Mouse (Mus musculus) T-helper 1 cell (primary cell): ENCODE results near the gene Atp23.

ENCODE experiments used
- in situ Hi-C: fragments of 300-600 bp; cut with MboI, MseI; formaldehyde crosslinking; loops from one replicate; pipeline ENCODE4 v1.15.1; 2025; ENCODE audit warnings: high pct_unique_total_duplicates

The Atp23 gene

DNA sequence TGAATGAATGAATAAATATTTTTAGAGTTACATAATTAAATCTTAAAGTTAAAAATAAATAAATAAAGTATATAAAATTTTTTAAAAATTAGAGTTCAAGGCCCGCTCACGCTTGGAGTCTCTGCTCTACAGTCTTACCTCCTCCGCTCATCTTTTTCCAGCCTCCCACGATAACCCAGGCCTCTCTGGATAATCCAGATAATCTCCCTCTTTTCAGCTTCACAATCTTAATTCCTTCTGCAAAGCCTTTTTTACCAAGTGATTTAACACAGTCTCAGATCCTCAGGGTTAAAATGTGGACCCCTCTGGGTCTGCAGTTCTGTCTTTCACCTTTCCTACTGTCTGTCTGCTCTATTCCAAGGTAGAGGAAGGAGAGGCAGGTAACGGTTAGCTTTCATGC, 13.1 kb upstream of the Atp23 start:
- in situ Hi-C loops, result no loop called here

DNA sequence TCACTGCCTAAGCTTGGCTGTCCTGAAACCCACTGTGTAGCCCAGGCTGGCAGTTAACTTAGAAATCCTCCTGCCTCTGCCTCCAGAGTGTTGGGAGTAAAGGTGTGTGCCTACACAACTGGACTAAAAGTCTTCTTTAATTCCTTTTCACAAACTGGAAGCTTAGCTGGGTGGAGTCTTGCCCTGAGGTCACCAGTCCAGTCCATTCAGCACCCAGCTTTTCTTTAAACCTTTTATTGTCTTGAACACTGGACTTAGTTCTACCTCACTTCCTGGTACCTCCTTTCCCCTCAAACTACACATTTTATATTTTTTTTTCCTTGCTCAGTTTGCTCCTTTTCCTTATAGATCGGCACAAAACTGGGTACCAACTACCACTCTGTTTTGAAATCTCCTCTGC, 10.3 kb upstream of the Atp23 start:
- in situ Hi-C loops, result no loop called here

DNA sequence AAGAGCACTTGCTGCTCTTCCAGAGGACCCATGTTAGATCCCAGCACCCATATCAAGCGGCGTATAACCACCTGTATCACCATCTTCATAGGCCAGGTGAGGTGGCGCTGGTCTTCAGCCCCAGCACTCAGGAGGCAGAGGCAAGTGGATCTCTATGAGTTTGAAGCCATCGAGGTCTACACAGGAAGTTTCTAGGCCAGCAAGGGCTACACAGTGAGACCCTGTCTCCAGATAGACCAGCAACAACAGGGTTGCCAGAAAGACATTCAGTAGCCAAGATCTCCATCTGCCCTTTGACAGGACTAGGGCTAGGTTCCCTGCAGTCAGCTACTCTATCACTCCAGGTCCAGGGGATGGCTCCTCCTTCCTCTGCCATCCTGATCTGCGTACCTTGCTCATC, 5.7 kb upstream of the Atp23 start:
- in situ Hi-C loops, result no loop called here

DNA sequence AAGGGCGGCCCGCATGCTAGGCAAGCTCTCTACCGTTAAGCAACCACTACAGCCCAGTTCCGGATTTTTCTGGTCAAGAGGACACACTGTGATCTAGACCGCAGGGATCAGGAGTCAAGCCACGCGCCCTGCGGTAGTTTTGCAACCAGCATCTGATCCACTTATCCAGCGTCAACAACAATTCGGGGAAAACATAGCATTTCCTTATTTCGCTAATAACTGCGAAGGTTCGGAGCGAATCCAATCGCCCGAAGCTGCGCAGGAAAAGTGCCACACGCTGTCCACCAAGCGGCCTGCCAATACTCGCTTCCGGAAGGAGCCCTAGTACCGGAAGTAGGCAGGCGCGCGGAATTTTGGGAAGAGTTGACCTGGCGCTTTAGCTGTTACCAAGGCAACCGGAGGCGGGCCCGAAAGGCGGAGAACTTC, 4.5 kb upstream of the Atp23 start:
- in situ Hi-C loops, result no loop called here

DNA sequence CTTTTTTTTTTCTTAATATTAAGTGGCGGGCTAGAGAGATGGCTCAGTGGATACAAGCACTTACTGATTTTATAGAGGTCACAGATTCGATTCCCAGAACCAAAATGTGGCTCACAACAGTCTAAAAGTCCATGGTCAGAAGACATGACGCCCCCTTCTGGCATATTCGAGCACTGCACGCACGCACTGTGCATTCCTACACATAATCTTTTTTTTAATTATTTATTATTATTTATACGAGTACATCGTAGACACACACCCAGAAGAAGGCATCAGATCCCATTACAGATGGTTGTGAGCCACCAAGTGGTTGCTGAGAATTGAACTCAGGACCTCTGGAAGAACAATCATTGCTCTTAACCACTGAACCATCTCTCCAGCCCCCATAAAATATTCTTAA, 3.9 kb upstream of the Atp23 start:
- in situ Hi-C loops, result no loop called here

DNA sequence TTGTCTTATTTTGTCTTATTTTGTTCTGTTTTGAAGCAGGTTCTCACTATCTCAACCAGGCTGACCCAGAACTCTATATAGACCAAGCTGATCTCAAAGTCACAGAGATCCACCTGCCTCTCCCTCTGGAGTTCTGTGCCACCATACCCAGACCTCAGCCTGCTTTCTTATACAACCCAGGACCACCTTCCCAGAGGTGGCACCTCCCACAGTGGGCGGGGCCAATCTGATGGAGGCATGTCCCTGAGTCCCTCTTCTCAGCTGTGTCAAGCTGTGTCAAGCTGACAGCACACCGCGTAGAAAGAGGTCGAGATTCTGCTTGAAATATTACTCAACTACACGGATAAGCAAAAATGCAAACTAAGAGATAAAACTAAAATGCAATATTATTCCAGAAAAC, 3.1 kb upstream of the Atp23 start:
- in situ Hi-C loops, result no loop called here

DNA sequence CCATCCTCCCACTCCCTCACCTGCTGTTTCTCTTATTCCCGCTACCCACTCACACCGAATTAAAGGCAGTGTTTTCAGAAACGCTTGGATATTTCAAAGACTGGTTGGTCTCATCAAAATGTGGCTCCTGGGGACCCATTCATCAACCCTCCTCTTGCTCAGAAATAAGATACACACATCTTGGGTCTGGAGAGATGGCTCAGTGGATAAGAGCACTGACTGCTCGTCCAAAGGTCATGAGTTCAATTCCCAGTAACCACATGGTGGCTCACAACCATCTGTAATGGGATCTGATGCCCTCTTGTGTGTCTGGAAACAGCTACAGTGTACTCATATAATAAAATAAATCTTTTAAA, 311 bp upstream of the Atp23 start:
- in situ Hi-C loops, result no loop called here

DNA sequence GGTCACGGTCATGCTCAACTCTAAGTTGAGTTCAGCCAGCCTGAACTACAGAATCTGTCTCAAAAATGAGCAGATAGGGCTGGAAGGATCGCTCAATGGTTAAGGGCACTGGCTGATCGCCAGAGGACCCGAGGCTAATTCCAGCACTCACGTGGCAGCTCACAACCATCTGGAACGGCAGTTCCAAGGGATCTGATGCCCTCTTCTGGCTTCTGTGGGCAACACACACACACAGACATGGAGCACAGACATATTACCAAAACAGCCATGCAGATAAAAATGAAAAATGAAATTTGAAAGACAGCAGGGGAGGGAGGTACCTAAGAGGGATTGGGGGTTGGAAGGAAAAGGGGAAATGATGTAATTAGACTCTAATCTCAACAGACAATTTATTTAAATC, 5.3 kb downstream of the Atp23 start:
- in situ Hi-C loops, result no loop called here

DNA sequence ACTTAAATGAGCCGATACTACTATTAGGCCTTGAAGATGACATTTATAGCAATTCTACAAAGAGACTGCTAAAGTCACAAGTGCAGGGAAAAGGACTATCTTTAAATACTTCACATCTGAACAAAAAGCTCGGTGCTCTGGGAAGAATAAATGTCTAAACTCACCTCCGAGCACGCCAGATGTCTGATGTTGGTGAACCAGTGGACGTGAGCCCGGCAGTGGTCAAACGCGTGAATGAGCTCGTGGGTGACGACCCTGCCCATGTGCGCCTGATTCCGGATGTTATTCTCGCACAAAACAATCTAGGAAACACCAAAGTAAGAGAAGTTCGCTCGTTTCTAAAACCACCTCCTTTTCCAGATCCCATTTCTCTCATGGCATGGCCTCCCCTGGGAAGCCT, 7.1 kb downstream of the Atp23 start:
- in situ Hi-C loops, result no loop called here

DNA sequence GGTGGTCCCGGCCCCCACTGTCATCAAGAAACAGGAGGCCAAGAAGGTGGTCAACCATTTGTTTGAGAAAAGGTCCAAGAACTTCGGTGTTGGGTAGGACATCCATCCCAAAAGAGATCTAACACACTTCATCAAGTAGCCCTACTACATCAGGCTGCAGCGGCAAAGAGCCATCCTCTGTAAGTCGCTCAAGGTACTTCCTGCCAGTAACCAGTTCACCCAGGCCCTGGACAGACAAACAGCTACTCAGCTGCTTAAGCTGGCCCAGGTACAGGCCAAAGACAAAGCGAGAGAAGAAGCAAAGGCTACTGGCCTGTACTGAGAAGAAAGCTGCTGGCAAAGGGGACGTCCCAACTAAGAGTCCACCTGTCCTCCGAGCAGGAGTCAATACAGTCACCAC, 8.0 kb downstream of the Atp23 start:
- in situ Hi-C loops, result no loop called here

DNA sequence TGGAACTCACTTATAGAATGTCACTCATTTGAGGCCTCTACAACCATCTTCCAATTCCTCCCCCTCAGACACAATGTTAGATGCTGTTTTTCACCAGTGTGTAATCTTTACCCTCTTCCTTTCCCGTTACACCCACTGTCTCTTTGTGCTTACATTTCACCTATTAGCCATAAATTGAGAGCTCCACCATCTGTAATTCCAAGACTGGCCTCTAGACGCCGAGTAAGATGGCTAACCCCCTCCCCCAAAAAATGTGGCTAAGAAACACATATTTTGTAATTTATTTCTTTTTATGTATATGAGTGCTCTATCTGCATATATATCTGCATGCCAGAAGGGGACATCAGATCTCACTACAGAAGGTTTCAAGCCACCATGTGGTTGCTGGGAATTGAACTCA, 27.4 kb downstream of the Atp23 start:
- in situ Hi-C loops, result no loop called here

DNA sequence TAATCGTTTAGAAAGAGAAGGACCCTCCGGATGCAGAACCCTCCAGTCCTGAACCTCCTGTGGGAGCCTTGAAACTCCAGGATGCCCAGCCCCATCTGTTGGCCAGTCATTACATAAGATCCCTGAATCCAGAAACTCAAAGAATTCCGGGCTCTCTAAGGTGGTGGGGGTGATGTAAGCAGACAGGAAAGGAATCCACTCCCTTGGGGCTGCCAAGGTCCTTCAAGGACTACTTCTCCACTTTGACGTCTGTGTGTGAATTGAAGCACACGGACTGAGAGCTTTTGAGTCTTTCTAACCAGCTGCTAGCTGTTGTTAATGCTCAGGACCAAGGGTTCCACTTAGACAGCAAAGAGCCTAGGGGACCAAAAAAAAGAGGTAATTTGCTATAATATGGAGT, 28.9 kb downstream of the Atp23 start:
- in situ Hi-C loops, result no loop called here

DNA sequence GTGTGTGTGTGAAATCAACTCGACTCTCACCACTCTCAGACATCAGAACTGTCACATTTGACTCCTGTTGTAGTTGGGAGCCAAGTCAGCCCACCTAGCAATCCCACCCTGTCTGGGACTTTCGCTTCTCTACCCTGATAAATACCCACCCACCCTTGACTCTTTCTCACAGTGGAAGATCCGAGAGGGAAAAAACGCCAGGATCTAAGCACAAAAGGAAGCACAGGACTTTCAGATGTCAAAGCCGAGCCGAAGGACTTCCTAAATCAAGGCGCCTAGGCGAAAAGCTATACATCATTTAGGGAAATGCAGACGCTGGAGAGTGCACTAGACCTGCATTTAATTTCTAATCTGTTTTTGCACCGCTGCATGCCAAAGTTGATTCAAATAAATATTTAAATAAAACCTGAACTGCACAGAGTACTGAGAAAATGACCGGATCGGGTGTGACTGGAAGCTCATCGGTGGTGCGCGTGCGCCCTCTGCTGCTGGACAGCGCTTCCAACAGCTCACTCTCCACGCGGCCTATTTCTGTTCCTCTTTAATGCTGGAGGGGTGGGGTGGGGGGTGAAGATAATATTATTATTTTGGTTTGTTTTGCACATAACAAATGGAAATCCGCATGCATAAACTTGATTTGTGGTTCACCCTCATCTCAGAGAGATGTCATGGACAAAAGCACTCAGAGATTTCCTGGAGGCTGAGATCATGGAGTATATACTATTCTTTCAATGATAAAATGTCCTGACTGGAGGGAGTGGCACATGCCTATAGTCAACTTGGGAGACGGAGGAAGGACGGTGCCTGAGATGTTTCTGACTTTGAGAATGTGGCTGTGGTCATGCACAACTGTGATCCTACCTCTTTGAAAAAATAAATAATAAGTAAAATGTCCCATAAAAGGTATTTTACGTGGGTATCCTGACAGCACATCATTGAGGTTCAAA, 31.5 kb downstream of the Atp23 start:
- in situ Hi-C loops, result no loop called here

DNA sequence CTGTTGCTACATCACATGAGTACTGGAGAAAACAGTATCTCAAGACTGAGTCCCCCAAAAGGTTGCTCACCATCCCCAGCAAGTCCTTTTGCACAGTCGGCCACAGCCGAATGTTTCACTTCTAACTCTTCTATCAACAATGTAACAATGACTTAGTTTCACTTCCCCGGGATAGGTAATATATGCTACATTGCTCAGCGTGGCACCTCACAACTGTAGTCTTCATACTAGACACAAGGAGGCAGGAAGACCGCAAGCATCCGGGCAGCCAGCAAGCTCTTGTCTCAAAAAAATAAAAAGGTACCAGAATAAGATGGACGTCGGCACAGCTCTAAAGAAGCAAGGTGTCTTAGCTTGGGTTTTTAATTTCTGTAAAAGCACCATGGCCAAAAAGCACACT, 35.9 kb downstream of the Atp23 start:
- in situ Hi-C loops, result no loop called here

DNA sequence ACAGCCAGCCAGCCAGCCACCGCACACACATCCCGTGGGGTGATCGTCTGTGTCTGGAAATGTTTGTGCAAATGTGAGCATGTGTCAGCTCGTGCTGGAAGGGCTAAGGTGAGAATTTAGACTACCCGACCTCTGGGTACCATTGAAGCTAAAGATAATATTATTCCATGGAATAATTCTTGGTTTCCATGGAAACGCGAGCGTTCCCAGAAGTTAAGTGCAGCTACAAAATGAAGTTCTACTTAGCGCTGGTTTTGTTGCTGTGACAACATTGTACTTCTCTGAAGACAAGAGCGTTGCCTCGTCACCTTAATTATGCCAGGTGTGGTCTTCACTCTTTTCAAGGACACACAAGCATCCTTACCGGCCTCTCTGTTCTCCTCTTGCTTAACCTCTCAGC, 39.0 kb downstream of the Atp23 start:
- in situ Hi-C loops, result no loop called here

DNA sequence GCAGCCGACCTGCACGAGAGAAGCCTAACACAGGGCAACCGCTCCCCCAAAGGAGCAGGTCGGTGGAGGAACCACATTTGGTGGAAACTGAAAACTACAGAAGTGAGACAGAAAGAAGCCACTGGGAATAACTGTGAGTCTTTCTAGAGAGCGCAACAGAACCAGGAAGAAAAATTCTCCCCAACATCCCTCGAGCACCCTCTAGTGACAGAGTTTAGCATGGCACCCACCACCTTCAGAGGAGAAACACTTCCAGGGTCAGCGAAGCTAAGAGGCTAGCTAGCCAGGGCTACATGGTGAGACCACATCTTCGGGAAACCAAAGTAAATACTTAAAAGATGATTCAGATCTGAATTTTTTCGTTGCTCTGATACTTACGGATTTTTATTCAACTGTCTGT, 47.9 kb downstream of the Atp23 start:
- in situ Hi-C loops, result no loop called here

DNA sequence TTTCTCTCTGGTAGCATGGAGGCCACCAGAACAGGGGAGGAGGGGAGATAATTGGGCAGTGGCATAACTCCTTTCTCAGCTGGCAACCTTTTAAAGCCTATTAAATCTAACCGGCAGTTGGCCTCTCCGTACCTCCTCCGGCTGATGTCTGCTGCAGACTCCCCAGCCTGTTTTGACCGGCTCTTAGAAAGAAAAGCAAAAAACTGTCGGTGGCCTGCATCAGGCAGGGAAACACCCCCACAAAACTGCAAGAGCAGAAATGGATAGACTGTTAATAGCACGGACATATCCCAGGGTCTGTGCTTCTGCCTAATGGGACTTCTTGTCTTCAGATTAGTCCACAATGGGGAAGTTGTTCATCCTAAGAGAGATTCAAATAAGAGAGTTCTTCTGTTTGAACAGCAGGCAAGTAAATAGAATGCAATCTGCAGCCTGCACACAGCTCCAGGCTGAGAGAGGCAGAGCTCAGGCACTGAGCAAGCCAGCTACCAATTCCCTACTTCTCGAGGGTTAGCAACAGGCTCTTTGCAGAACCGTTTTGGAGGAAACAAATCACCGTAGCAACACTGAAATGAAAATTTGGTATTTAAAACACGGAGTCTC, 55.7 kb downstream of the Atp23 start:
- in situ Hi-C loops, result no loop called here

DNA sequence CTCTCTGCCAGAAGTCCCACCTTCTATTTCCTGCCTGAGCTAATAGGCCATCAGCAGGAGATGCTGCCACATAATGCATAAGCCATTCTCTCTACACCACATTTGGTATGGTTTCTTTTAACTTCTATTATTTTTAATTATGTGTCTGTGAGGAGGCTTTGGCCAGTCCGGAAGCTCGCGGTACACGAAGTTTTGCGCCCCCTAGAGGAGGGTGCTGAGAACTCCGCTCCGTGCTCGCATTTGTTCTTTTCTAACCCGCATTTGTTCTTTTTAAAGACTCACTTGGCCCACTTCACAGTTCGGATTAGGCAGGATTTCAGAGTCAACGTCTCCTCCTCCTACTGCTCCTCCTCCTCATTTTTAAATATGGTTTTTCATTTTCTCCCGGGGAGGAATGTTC, 56.5 kb downstream of the Atp23 start:
- in situ Hi-C loops, result no loop called here

DNA sequence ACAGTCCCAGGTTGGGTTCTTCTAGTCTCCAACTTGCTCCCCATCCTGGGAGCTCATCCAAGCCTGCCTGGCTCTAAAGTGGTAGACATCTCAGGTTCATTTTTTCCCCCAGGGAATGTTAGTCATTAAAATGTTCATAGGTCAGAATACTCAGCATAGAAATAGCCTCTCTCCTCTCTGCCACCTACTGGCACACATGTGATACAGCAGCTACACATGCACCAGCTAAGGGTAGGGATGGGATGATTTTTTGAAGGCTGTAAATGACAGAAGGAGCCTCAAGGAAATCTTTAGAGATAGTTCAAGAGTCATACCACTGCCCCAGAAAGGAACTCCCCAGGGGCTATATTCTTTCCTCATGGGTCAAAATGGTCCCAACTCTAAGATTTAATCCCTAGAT, 60.9 kb downstream of the Atp23 start:
- in situ Hi-C loops, result no loop called here

DNA sequence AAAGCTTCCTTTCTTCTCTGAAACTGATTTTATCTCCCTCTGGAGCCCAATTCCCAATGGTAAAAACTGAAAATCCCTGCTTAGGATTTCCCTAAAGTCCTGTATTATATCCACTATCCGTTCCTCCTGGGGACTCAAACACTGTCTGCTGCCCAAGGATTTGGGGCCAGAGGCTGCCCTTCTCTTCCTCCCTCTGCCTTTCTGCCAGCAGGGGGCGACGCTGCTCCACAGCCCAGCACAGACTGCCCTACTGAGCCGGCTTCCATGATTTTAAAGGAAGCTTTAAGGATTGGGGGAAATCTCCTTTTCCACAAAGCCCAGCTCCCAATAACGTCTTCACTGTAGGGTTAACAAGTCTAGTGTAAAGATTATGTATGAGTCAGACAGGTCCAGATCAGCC, 68.1 kb downstream of the Atp23 start:
- in situ Hi-C loops, result no loop called here

DNA sequence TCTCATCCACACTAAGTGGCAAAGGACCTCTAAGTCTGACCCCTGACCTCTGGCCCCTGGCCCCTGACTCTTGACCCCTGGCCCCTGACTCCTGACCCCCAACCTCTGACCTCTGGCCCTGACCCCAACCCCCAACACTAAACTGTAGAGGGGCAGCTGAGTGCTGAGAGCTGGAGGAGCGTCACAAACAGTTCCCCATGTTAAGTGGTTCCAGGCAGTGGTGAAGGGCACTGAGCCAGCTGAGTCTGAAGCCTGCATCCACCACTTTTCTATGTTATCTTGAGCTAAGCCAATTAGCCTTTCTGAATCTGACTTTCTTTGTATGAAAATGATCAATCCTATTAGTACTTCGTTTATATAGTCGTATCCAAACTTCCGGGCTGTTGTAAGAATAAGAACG, 69.8 kb downstream of the Atp23 start:
- in situ Hi-C loops, result no loop called here

DNA sequence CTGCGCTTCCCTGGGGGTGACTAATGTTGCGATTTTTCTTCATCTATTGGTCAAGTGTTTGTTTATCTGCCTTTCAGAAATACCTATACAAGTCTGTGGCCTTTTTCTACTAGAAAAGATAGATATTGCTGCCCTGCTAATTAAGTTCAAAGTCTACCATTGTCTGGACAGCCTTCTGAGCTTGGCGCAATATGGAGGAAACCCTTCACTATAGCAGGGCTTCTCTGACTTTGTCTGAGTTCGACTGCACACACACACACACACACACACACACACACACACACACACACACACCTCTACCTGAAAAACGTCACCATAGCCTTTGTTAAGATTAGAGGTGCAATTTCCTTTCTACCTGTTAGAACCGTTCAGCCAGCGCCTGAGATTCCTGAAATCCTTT, 72.5 kb downstream of the Atp23 start:
- in situ Hi-C loops, result no loop called here

DNA sequence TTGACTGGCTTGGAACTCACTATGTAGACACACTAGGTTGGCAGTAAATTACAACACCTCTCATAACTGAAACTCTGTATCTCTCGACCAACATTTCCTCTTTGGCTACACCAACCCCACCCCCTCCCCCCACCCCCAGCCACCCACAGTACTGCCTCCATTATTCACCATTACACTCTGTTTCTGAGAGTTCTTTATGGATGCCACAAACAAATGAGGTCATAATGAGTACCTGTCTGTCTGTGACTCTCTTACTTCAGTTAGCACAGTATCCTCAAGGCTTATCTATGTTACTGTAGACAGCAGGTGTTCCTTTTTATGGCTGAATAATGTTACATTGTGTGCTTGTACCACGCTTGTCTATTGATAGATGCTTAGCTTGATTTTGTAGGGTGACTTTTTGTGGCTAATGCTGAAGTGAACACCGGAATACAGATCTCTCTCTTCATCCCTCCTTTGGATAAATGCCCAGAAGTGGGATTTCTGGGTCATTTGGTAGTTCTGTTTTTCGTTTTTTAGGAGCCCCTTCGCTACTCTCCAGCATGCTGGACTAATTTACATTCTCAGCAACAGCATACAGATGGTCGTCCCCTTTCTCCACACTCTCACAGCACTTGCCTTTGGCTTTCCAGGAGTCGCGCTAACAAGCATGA, 73.1 kb downstream of the Atp23 start:
- in situ Hi-C loops, result no loop called here
